Mouse (Mus musculus) ovary, postnatal 14 days (tissue): ENCODE data around the gene Gstp3.
"Not testable (repeated sequence)": the region's sequence is repeated elsewhere in the genome, so short reads cannot be mapped to it uniquely, and the experiment has no call there.

Experiments used
- DNase-seq: peaks from one replicate; pipeline ENCODE4 v3.0.0; 2022; ENCODE audit warnings: low spot score

Gene Gstp3

GRCm38 (mm10) chr19:4060899-4061465, 1.6 kb upstream of the Gstp3 start:
- DNase-seq = no peak

DNA sequence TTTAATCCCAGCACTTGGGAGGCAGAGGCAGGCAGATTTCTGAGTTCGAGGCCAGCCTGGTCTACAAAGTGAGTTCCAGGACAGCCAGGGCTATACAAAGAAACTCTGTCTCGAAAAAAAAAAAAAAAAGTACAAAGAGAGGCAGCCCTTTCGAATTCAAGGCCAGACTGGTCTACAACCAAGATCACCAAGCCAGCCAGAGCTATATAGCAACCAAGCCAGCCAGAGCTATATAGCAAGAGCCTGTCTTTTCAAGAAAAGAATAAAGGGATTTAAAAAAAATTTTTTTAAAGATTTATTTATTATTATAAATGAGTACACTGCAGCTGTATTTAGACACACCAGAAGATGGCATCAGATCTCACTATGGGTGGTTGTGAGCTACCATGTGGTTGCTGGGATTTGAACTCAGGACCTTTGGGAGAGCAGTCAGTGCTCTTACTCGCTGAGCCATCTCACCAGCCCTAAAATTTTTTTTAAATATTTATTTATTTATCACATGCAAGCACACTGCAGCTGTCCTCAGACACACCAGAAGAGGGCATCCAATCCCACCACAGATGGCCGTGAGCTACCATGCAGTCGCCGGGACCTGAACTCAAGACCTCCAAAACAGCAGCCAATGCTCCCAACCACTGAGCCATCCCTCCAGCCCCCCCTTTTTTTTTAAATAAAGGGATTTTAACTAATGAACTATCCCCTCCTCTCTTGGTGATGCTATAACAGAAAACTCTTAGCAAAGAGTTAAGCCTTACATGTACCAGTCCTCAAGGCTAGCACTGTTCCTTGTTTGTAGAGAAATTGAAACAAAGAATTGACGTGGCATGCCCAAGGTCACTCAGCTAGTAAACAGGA, 902 bp upstream of the Gstp3 start:
- not testable (repeated sequence) for DNase-seq

GRCm38 (mm10) chr19:4058581-4058980, 788 bp downstream of the Gstp3 start:
- DNase-seq = no peak

- DNase-seq = no peak
Observed at GRCm38 (mm10) chr19:4057962-4058361, 1.4 kb downstream of the Gstp3 start.

GRCm38 (mm10) chr19:4057389-4057788, 2.0 kb downstream of the Gstp3 start:
- no peak for DNase-seq

- no peak for DNase-seq
Observed at GRCm38 (mm10) chr19:4056727-4057126, 2.6 kb downstream of the Gstp3 start.

- no peak for DNase-seq
Observed at GRCm38 (mm10) chr19:4055947-4056693, 3.2 kb downstream of the Gstp3 start.

- DNase-seq = no peak
Observed at GRCm38 (mm10) chr19:4055216-4055946, 4.0 kb downstream of the Gstp3 start.

DNA sequence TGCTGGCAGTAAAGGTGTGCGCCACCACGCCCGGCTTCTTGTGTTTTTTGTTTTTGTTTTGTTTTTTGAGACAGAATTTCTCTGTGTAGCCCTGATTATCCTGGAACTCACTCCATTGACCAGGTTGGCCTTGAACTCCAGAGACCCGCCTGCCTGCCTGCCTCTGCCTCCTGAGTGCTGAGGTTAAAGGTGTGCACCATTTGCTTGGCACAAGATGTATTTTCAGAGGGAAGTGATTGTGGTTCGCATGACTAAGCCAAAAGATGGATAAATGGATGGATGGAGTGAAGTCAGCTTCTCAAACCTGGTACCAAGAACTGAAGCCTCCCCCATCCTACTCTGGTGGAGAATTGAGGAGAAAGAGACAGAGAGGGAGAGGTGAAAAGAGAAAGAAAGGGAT, 4.8 kb downstream of the Gstp3 start:
- no peak for DNase-seq

DNA sequence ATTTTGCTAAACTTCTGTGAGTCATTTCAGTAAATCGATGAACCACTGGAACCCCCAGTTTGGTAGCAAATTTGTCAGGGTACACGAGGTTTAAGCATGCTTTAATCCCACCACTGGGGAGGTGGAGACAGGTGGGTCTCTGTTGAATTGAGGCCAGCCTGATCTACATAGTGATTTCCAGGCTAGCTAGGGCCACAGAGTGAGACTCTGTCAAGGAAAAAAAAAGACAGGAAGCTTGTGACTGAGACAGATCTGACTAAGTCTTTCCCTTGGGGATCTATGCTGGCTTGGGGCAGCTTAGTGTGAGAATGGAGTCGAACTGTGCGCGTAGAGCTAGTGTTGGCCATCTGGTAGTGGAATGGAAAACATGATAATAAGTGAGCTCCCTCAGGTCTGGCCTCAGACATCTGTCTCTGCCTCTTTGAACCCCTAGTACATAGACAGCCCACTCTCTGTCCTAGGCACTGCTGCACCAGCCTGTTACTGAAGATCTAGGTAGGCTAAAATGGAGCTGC, 6.8 kb downstream of the Gstp3 start:
- DNase-seq = no peak

GRCm38 (mm10) chr19:4051741-4052515, 7.4 kb downstream of the Gstp3 start:
- peak; percentile 58 for DNase-seq

DNA sequence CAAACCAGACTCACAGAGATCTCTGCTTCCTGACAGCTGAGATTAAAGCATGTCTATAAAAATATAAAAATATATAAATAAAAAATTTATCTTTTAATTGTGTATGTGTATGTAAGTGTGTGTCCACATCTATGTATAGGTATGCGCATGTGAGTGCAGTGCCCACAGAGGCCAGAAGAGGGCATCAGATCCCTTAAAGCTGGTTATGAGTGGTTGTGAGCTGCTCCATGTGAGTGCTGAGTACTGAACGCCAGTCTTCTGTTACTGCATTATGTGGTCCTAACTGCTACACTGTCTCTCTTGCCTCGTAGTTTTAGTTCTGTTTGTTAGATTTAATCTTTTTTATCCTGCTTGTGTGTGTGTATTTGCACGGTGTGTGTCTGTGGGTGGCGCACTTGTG, 8.4 kb downstream of the Gstp3 start:
- DNase-seq = no peak

GRCm38 (mm10) chr19:4049069-4049468, 10.3 kb downstream of the Gstp3 start:
- DNase-seq = not testable (repeated sequence)

GRCm38 (mm10) chr19:4047859-4048258, 11.5 kb downstream of the Gstp3 start:
- peak; percentile 73 for DNase-seq

DNA sequence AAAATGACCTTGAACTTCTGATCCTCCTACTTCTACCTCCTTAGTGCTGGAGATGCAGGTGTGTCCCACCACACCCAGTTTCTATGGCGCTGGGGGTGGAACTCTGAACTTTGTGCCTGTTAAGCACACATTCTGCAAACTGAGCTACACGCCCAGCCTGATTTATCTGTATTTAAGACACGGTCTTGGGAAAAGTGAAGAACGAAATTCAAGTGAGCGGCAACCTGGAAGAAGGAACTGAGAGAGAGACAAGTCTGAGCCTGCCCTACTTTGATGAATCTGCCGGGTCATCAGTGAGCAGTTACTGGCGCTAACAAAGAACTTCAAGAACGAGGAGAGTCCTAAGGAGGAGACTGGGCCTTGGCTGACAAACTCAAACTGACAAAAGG, 12.5 kb downstream of the Gstp3 start:
- no peak for DNase-seq

GRCm38 (mm10) chr19:4045966-4046865, 13.2 kb downstream of the Gstp3 start, which contains the start of gene Gstp2:
Gene Gstp2, minus strand, starts transcription at chr19:4046023.
- peak; percentile 62 for DNase-seq

DNA sequence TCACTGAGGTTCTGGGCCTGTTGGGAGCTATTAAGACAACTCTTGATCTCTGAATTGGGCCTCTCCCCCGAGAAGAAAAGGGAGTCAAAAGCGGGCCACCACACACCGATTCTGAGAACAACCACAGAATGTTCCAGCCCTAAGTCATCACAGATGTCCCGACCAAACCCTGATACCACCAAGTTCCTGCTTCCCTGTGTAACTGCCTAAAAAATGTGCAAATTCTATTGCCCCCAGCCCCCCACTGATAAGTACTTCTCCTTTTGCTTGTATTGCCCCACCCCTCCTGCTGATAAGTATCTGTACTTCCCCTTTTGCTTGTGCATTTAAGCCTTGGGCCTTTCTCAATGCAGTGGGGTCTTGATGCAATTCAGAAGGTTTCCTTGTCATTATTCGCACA, 15.3 kb downstream of the Gstp3 start:
- not testable (repeated sequence) for DNase-seq

GRCm38 (mm10) chr19:4042124-4042523, 17.2 kb downstream of the Gstp3 start:
- no peak for DNase-seq

DNA sequence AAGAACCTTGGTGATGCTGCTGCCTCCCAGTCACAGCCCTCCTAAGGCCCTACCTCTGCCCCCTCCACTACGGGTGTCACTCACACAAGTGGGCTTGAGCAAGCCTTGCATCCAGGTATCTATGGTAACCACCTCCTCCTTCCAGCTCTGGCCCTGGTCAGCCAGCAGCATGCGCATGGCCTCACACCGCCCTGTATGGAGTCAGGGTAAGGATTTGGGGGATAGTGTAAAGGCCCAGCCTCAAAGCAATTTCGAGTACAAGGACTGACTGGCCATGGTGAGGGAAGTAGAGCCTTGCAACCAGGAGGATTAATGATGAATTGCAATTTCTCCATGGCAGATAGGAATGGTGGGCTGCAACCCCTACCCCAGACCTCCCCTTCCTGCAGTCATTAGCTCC, 17.9 kb downstream of the Gstp3 start:
- DNase-seq = not testable (repeated sequence)

GRCm38 (mm10) chr19:4040941-4041340, 18.4 kb downstream of the Gstp3 start:
- not testable (repeated sequence) for DNase-seq
